Mouse (Mus musculus) hindbrain, embryonic 14.5 days (tissue): ENCODE results near the gene BC049762. TPM values are rescaled to one million over a fixed set of nuclear protein-coding genes. Genes with fewer than 3 reads are reported as not detected.

Source experiments
- ATAC-seq: fragments of 200-750 bp; cut with Nextera tagmentation; 2 replicates; pipeline ENCODE4 v1.8.0; 2017; ENCODE audit warnings: moderate number of reproducible peaks, mild to moderate bottlenecking, moderate TSS enrichment, moderate library complexity; ENCODE audit not compliant: low FRiP score
- DNase-seq: peaks from one replicate; pipeline ENCODE4 v3.0.0-alpha.2; 2015; ENCODE audit warnings: low spot score
- H3K27ac ChIP-seq: fragments of 300-500 bp; sonication (generic); 2 replicates; pipeline ENCODE4 v1.5.1; 2014; ENCODE audit warnings: mild to moderate bottlenecking, moderate library complexity
- H3K27me3 ChIP-seq: fragments of 300-500 bp; sonication (generic); 2 replicates; pipeline ENCODE4 v1.6.1; 2014; ENCODE audit warnings: mild to moderate bottlenecking, low read length, mixed read lengths; ENCODE audit not compliant: control insufficient read depth, insufficient read depth
- H3K36me3 ChIP-seq: fragments of 300-500 bp; sonication (generic); replicated peaks from 2 replicates; pipeline ENCODE4 v1.6.1; 2014; ENCODE audit not compliant: control insufficient read depth, insufficient read depth
- H3K4me1 ChIP-seq: fragments of 300-500 bp; sonication (generic); replicated peaks from 2 replicates; pipeline ENCODE4 v1.6.1; 2014; ENCODE audit warnings: antibody characterized with exemption, low read length, mixed read lengths; ENCODE audit not compliant: control insufficient read depth, insufficient read depth
- H3K4me2 ChIP-seq: fragments of 300-500 bp; sonication (generic); replicated peaks from 2 replicates; pipeline ENCODE4 v1.6.1; 2014; ENCODE audit warnings: mild to moderate bottlenecking, moderate library complexity
- H3K4me3 ChIP-seq: fragments of 300-500 bp; sonication (generic); replicated peaks from 2 replicates; pipeline ENCODE4 v1.5.1; 2014; ENCODE audit warnings: mild to moderate bottlenecking, low read length
- H3K9ac ChIP-seq: fragments of 300-500 bp; sonication (generic); 2 replicates; pipeline ENCODE4 v1.6.1; 2014
- H3K9me3 ChIP-seq: fragments of 300-500 bp; sonication (generic); 2 replicates; pipeline ENCODE4 v1.6.1; 2016; ENCODE audit warnings: low read length; ENCODE audit not compliant: control insufficient read depth
- WGBS: fragments of 180-500 bp; shearing (Covaris S2); extraction: QIAGEN DNeasy Blood & Tissue Kit; methylation state at CpG from one replicate; pipeline ENCODE4 v1.1.7; 2014; 5-methylcytosine and 5-hydroxymethylcytosine counted together
- polyA plus RNA-seq: library from polyadenylated mRNA; unstranded; fragments of >200 nt; fragmentation: Nextera tagmentation; extraction: Ambion mirVana; gene quantifications from 2 replicates; pipeline ENCODE4 v1.2.1, GENCODE M21; 2014

BC049762 gene
- 0.25 and 0.54 TPM in 2 replicates for polyA plus RNA-seq

GRCm38 (mm10) chr11:51262342-51263285 is at the start of gene BC049762:
BC049762 (minus strand) TSS chr11:51263046.
- WGBS, result 9% methylated on average over 57 of the region's 57 CpGs
- H3K4me1 ChIP-seq, result peaks cover 23% of the 10 kb centered on the region
- peak within 1 kb of the TSS; percentile 98 for H3K27ac ChIP-seq
- ATAC-seq, result peak; percentile 98
- H3K9ac ChIP-seq, result peak within 1 kb of the TSS; percentile 99
- peaks cover 7% of the 10 kb centered on the region for H3K36me3 ChIP-seq
- peak within 1 kb of the TSS; percentile 97 for H3K4me3 ChIP-seq
- H3K9me3 ChIP-seq, result no peaks in the 10 kb centered on the region
- H3K27me3 ChIP-seq, result no peaks in the 10 kb centered on the region
- H3K4me2 ChIP-seq, result peak within 1 kb of the TSS; percentile 80
- DNase-seq, result peak; percentile 100

DNA sequence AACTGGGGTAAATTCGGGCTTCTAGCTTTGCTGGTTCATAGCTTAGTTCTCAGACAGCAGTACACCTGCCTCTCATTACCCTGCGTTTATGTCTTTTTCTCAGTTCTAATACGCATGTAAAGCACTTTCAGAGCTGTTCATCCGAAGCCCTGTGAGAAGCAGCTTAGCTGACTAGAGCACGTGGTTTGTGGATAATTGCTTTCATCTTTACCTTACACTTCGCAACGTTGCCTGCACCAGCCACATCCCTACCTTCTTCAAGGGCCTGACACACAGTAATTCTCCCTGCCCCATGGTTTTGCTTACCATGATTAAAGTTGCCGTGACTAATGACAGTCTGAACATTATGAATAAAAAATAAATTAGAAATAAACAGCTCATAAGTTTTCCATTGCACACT is 49.0 kb upstream of the BC049762 start:
- Histone ChIP-seq H3K9ac (no peak overlapping the region), H3K36me3 (no peaks in the 10 kb centered on the region), H3K4me1 (no peaks in the 10 kb centered on the region), H3K4me2 (no peak overlapping the region), H3K9me3 (no peaks in the 10 kb centered on the region), H3K4me3 (no peak overlapping the region), H3K27ac (no peak overlapping the region), H3K27me3 (no peaks in the 10 kb centered on the region)
- WGBS, result 79% methylated on average over 8 of the region's 8 CpGs
- ATAC-seq (no peak), DNase-seq (no peak)

DNA sequence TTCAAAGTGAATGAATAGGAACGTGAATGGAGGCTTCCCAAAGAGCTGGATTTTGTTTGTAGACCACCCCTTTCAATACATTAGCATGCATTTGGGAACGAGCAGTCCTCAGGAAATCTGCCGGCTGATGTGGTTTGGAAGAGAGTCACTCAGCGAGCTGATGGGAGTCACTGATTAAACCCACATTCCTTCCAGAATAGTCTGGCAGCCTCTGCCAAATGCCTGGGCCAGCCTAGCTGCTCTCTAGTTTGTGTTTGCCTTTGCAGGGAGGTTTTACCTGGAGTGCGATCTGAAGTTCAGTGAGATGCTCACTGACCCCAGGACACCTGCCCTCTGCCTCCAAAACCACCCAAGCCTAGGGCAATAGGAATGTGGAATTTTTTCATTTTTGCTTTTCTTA is 45.5 kb upstream of the BC049762 start:
- Histone ChIP-seq H3K9ac (no peak overlapping the region), H3K27ac (no peak overlapping the region), H3K4me2 (no peak overlapping the region), H3K27me3 (no peaks in the 10 kb centered on the region), H3K9me3 (no peaks in the 10 kb centered on the region), H3K4me3 (no peak overlapping the region), H3K4me1 (no peaks in the 10 kb centered on the region), H3K36me3 (no peaks in the 10 kb centered on the region)
- no peak for DNase-seq
- WGBS, result 70% methylated on average over 5 of the region's 5 CpGs
- no peak for ATAC-seq

- Histone ChIP-seq H3K4me2 (no peak overlapping the region), H3K27ac (no peak overlapping the region), H3K9ac (no peak overlapping the region), H3K36me3 (no peaks in the 10 kb centered on the region), H3K9me3 (no peaks in the 10 kb centered on the region), H3K4me3 (no peak overlapping the region), H3K27me3 (no peaks in the 10 kb centered on the region), H3K4me1 (no peaks in the 10 kb centered on the region)
- 63% methylated on average over 12 of the region's 12 CpGs for WGBS
- DNase-seq (no peak), ATAC-seq (no peak)
These were observed 41.2 kb upstream of the BC049762 start for GRCm38 (mm10) chr11:51303981-51304553.

DNA sequence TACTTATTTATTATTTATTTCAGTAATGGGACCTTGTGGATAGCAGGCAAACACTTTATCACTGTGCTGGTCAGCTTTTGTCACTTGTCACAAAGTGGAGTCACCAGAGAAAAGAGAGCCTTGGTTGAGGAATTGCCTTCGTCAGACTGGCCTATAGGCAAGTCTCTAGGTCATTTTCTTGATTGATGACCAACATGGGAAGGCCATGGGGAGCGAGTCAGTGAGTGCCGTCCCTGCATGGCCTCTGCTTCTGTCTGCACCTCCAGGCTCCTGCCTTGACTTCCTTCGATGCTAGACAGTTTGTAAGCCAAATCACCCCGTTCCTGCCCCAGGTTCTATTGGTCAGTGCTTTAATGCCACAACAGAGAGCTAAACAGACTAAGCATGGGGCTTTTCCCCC is 39.5 kb upstream of the BC049762 start:
- DNase-seq (no peak), ATAC-seq (no peak)
- no peak overlapping the region for H3K4me2 ChIP-seq
- no peak overlapping the region for H3K27ac ChIP-seq
- 77% methylated on average over 5 of the region's 5 CpGs for WGBS
- H3K36me3 ChIP-seq, result no peaks in the 10 kb centered on the region
- no peaks in the 10 kb centered on the region for H3K27me3 ChIP-seq
- no peak overlapping the region for H3K4me3 ChIP-seq
- no peaks in the 10 kb centered on the region for H3K9me3 ChIP-seq
- no peak overlapping the region for H3K9ac ChIP-seq
- no peaks in the 10 kb centered on the region for H3K4me1 ChIP-seq

DNA sequence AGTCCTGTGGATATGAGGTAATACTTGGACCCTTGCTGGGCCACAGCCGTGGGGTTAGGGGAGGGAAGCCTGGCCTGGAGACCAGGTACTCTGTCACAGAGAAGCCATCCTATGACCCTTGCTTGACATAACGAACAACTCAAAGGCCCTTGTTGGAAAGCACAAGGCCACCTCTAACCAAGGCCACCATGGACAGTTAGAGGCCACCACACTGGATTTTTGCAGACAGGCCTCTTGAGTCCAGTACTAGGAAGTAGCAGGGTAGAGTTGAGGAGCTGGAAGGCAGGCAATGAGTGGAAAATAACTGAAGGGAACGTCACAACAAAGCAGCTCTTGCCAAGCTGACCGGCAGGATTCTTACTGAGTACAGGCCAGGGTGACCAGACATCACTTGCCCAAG is 35.8 kb upstream of the BC049762 start:
- DNase-seq, result no peak
- H3K9me3 ChIP-seq, result no peaks in the 10 kb centered on the region
- H3K27me3 ChIP-seq, result no peaks in the 10 kb centered on the region
- no peaks in the 10 kb centered on the region for H3K4me1 ChIP-seq
- no peak for ATAC-seq
- H3K36me3 ChIP-seq, result no peaks in the 10 kb centered on the region
- no peak overlapping the region for H3K4me3 ChIP-seq
- no peak overlapping the region for H3K9ac ChIP-seq
- H3K4me2 ChIP-seq, result no peak overlapping the region
- 93% methylated on average over 4 of the region's 4 CpGs for WGBS
- H3K27ac ChIP-seq, result no peak overlapping the region

DNA sequence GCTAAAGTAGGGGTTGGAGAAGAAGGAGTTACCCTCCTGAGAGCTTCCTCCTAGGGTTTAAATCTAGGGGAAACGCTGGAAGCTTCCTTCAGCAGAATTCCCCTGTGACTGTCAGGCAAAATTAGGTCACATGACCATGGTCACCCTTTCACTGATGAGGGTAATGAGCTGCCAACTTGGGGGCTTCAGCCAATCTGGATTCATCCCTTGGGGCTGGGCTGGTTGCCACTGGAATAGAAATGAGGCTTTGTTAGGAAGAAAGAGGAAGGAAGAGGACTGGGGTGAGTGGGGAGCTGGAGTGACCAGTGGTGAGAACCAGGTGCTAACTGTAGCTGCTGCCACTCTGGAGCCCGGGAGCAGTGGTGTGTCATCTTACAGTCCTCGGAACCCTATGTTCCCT is 32.9 kb upstream of the BC049762 start:
- no peaks in the 10 kb centered on the region for H3K4me1 ChIP-seq
- H3K9me3 ChIP-seq, result no peaks in the 10 kb centered on the region
- no peak overlapping the region for H3K4me2 ChIP-seq
- DNase-seq (no peak), ATAC-seq (no peak)
- no peak overlapping the region for H3K4me3 ChIP-seq
- 0 out of 2 replicates have a peak, but pooled peaks cover 8% of the 10 kb centered on the region for H3K27me3 ChIP-seq
- no peaks in the 10 kb centered on the region for H3K36me3 ChIP-seq
- H3K9ac ChIP-seq, result no peak overlapping the region
- WGBS, result 81% methylated on average over 3 of the region's 3 CpGs
- no peak overlapping the region for H3K27ac ChIP-seq

DNA sequence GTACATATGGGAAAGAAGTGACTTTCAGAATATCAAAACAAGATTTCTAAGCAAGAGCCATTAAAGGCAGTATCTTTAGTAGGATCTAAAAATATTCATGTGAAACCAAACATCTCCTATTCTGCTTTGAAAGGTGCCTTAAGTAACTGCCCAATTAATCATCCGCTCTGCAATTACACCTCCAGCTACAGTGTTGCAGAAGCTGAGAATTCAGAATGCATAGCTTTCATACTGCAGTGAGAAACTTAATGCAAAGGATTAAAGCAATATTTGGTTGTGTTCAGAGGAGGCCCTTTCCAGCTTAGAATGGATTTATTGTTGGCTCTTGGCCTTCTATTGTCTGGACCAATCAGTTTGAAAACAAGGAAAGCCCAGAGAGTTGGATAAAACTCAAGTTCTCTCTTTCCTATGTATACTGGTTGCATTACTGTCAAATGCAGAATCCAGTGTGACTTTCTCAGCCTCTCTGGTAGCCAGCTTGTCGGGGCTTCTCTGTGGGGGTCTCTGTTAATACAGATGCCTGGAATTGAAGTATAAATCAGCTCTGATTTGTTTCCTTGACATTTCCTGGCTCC is 31.2 kb upstream of the BC049762 start:
- Histone ChIP-seq H3K36me3 (no peaks in the 10 kb centered on the region), H3K9ac (no peak overlapping the region), H3K4me2 (no peak overlapping the region), H3K27me3 (peaks cover 14% of the 10 kb centered on the region; the same call in 1 of the 2 replicates), H3K4me3 (no peak overlapping the region), H3K4me1 (no peaks in the 10 kb centered on the region), H3K9me3 (no peaks in the 10 kb centered on the region), H3K27ac (no peak overlapping the region)
- DNase-seq (no peak), ATAC-seq (no peak)
- 69% methylated on average over 2 of the region's 2 CpGs for WGBS
